Mouse (Mus musculus): ENCODE data around the gene Tpp1.

Tpp1 gene

GRCm38 (mm10) chr7:105751491-105752433, at the start of gene Tpp1:
Gene Tpp1 (minus strand): TSS chr7:105752235.
- DNase-seq (ENCODE audit: low read depth, low spot score) = peak; percentile 82

GRCm38 (mm10) chr7:105796972-105797371, 44.9 kb upstream of the Tpp1 start:
- no peak for DNase-seq (ENCODE audit: low read depth, low spot score)

- no peak for DNase-seq (ENCODE audit: low read depth, low spot score)
These were observed 43.8 kb upstream of the Tpp1 start for GRCm38 (mm10) chr7:105795759-105796366.

GRCm38 (mm10) chr7:105793701-105794100, 41.7 kb upstream of the Tpp1 start:
- DNase-seq (ENCODE audit: low read depth, low spot score) = no peak

GRCm38 (mm10) chr7:105791147-105791546, 39.1 kb upstream of the Tpp1 start:
- DNase-seq (ENCODE audit: low read depth, low spot score) = no peak

GRCm38 (mm10) chr7:105787285-105788140, 35.5 kb upstream of the Tpp1 start, which contains the start of gene Dchs1:
Gene Dchs1 (minus strand): TSS chr7:105787654.
- no peak for DNase-seq (ENCODE audit: low read depth, low spot score)

- no peak for DNase-seq (ENCODE audit: low read depth, low spot score)
These were observed 34.7 kb upstream of the Tpp1 start for GRCm38 (mm10) chr7:105786506-105787284.

GRCm38 (mm10) chr7:105784556-105784955, 32.5 kb upstream of the Tpp1 start:
- DNase-seq (ENCODE audit: low read depth, low spot score) = no peak

- DNase-seq (ENCODE audit: low read depth, low spot score) = no peak
These were observed 31.8 kb upstream of the Tpp1 start for GRCm38 (mm10) chr7:105783861-105784260.

- DNase-seq (ENCODE audit: low read depth, low spot score) = no peak
These were observed 26.7 kb upstream of the Tpp1 start for GRCm38 (mm10) chr7:105778553-105779265.

- DNase-seq (ENCODE audit: low read depth, low spot score) = no peak
These were observed 25.9 kb upstream of the Tpp1 start for GRCm38 (mm10) chr7:105777797-105778552.

GRCm38 (mm10) chr7:105777316-105777715, 25.3 kb upstream of the Tpp1 start:
- no peak for DNase-seq (ENCODE audit: low read depth, low spot score)

GRCm38 (mm10) chr7:105776026-105776425, 24.0 kb upstream of the Tpp1 start:
- DNase-seq (ENCODE audit: low read depth, low spot score) = no peak

- DNase-seq (ENCODE audit: low read depth, low spot score) = no peak
These were observed 22.6 kb upstream of the Tpp1 start for GRCm38 (mm10) chr7:105774661-105775060.

GRCm38 (mm10) chr7:105773041-105773440, 21.0 kb upstream of the Tpp1 start:
- no peak for DNase-seq (ENCODE audit: low read depth, low spot score)

- DNase-seq (ENCODE audit: low read depth, low spot score) = no peak
These were observed 20.3 kb upstream of the Tpp1 start for GRCm38 (mm10) chr7:105772331-105772730.

GRCm38 (mm10) chr7:105769959-105770358, 17.9 kb upstream of the Tpp1 start:
- no peak for DNase-seq (ENCODE audit: low read depth, low spot score)

- no peak for DNase-seq (ENCODE audit: low read depth, low spot score)
These were observed 15.7 kb upstream of the Tpp1 start for GRCm38 (mm10) chr7:105767729-105768165.

GRCm38 (mm10) chr7:105764331-105764730, 12.3 kb upstream of the Tpp1 start:
- DNase-seq (ENCODE audit: low read depth, low spot score) = no peak
